Mouse (Mus musculus): ENCODE results near the gene Tspan9.

DNA sequence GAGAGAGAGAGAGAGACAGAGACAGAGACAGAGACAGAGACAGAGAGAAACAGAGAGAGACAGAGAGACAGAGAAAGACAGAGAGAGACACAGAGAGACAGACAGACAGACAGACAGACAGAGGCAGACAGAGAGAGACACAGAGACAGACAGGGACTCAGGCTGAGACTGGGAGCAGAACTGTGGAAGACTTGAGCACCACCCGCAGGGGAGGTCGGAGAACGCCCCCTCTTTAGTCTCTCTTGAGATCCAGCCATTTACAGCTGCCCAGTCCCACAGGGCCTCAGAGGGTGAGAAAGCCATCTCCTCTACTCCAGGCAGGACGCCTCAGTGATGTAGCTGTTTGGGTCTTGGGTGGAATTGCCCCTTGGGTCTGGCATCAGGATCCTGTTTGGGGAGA, 225.7 kb downstream of the Tspan9 start:
- TF ChIP-seq CTCF (IDR thresholded peaks at IDR 0.05; ENCODE audit: low read depth): peak; percentile 42
- no peak for TF ChIP-seq EP300 (optimal IDR thresholded peaks at IDR 0.05)
